Mouse (Mus musculus): ENCODE measurements around the gene Tac1.
"Not testable (repeated sequence)": the region's sequence is repeated elsewhere in the genome, so short reads cannot be mapped to it uniquely, and the experiment has no call there.

Gene Tac1

GRCm38 (mm10) chr6:7554829-7555391 lies at the start of gene Tac1:
Gene Tac1 (plus strand): TSS chr6:7554879.
- no peak for DNase-seq (ENCODE audit: low spot score)

GRCm38 (mm10) chr6:7543511-7543910 lies 11.2 kb upstream of the Tac1 start:
- DNase-seq (ENCODE audit: low spot score), result not testable (repeated sequence)

- DNase-seq (ENCODE audit: low spot score), result no peak
Observed at GRCm38 (mm10) chr6:7555688-7556476, 1.2 kb downstream of the Tac1 start.

- peak; percentile 24 for DNase-seq (ENCODE audit: low spot score)
Observed at GRCm38 (mm10) chr6:7558164-7558563, 3.5 kb downstream of the Tac1 start.

GRCm38 (mm10) chr6:7562524-7562923 lies 7.8 kb downstream of the Tac1 start:
- DNase-seq (ENCODE audit: low spot score), result no peak

GRCm38 (mm10) chr6:7564537-7564936 lies 9.9 kb downstream of the Tac1 start:
- no peak for DNase-seq (ENCODE audit: low spot score)

- peak; percentile 19 for DNase-seq (ENCODE audit: low spot score)
Observed at GRCm38 (mm10) chr6:7571144-7571543, 16.5 kb downstream of the Tac1 start.

GRCm38 (mm10) chr6:7578031-7578430 lies 23.4 kb downstream of the Tac1 start:
- no peak for DNase-seq (ENCODE audit: low spot score)

- DNase-seq (ENCODE audit: low spot score), result no peak
Observed at GRCm38 (mm10) chr6:7594445-7594844, 39.8 kb downstream of the Tac1 start.

GRCm38 (mm10) chr6:7598416-7598815 lies 43.7 kb downstream of the Tac1 start:
- DNase-seq (ENCODE audit: low spot score), result no peak

GRCm38 (mm10) chr6:7600228-7600627 lies 45.5 kb downstream of the Tac1 start:
- peak; percentile 50 for DNase-seq (ENCODE audit: low spot score)

GRCm38 (mm10) chr6:7601353-7602094 lies 46.8 kb downstream of the Tac1 start:
- DNase-seq (ENCODE audit: low spot score), result no peak

- not testable (repeated sequence) for DNase-seq (ENCODE audit: low spot score)
Observed at GRCm38 (mm10) chr6:7613676-7614075, 59.0 kb downstream of the Tac1 start.
